Mouse (Mus musculus) midbrain, embryonic 12.5 days (tissue): ENCODE results near the gene Dqx1. TPM values are rescaled to one million over a fixed set of nuclear protein-coding genes. Genes with fewer than 3 reads are reported as not detected.

Experiments
- ATAC-seq: fragments of 200-750 bp; cut with Nextera tagmentation; 2 replicates; pipeline ENCODE4 v1.8.0; 2017; ENCODE audit warnings: low read depth, moderate TSS enrichment, moderate library complexity; ENCODE audit not compliant: low FRiP score
- H3K27ac ChIP-seq: fragments of 300-500 bp; sonication (generic); replicated peaks from 2 replicates; pipeline ENCODE4 v1.5.1; 2016; ENCODE audit warnings: mild to moderate bottlenecking
- H3K27me3 ChIP-seq: fragments of 300-500 bp; sonication (generic); 2 replicates; pipeline ENCODE4 v1.6.1; 2016; ENCODE audit warnings: mild to moderate bottlenecking
- H3K36me3 ChIP-seq: fragments of 300-500 bp; sonication (generic); 2 replicates; pipeline ENCODE4 v1.6.1; 2016
- H3K4me1 ChIP-seq: fragments of 300-500 bp; sonication (generic); 2 replicates; pipeline ENCODE4 v1.6.1; 2016
- H3K4me2 ChIP-seq: fragments of 300-500 bp; sonication (generic); replicated peaks from 2 replicates; pipeline ENCODE4 v1.6.1; 2016; ENCODE audit warnings: mild to moderate bottlenecking, moderate library complexity
- H3K4me3 ChIP-seq: fragments of 300-500 bp; sonication (generic); 2 replicates; pipeline ENCODE4 v1.5.1; 2016; ENCODE audit warnings: mild to moderate bottlenecking
- H3K9ac ChIP-seq: fragments of 300-500 bp; sonication (generic); replicated peaks from 2 replicates; pipeline ENCODE4 v1.6.1; 2016; ENCODE audit warnings: mild to moderate bottlenecking, moderate library complexity
- H3K9me3 ChIP-seq: fragments of 300-500 bp; sonication (generic); 2 replicates; pipeline ENCODE4 v1.6.1; 2016; ENCODE audit warnings: mild to moderate bottlenecking
- whole genome bisulfite sequencing: fragments of 180-500 bp; shearing (Covaris S2); methylation state at CpG from one replicate; pipeline ENCODE4 v1.1.7; 2016; 5-methylcytosine and 5-hydroxymethylcytosine counted together
- polyA plus RNA-seq: library from polyadenylated mRNA; unstranded; fragments of >200 nt; fragmentation: Nextera tagmentation; extraction: Ambion mirVana; gene quantifications from 2 replicates; pipeline ENCODE4 v1.2.1, GENCODE M21; 2016

The Dqx1 gene
- polyA plus RNA-seq, 1 experiment from 2014 or later = 1.1 TPM

DNA sequence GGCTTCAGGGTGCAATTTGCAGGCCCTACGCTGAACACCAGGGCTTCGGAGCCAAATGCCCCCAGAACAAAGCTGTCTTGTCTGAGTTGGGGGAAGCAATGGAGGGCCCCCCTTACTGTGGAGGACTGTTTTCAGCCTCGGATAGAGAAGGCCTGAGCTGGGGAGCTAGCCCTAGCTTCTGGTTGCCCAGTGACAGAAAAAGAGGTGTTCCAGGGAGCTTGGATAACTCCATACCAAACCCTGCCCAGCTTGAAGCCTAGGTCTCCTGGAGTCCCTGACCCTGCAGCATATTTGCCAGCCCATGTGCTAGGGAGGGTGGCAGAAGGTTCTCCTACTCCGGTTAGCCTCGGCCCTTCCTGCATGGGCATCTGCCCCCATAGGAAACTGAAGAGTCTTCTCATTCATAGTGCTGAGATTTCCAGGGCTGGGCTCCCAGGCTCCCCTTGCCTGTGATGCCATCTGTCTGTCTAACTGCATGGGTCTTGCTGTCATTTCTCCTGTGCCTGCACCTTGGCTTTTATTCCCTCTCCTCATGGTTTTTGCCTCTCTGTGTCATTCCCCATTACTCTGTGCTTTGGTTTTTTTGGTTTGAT is 23.1 kb upstream of the Dqx1 start:
- ATAC-seq = no peak
- peaks cover 33% of the 10 kb centered on the region for H3K4me1 ChIP-seq
- H3K27ac ChIP-seq = 0 out of 2 replicates have a peak overlapping the region, but pooled peaks have one; percentile 1
- H3K9me3 ChIP-seq = no peaks in the 10 kb centered on the region
- peaks cover 67% of the 10 kb centered on the region for H3K27me3 ChIP-seq
- no peak overlapping the region; the same call in 1 of the 2 replicates for H3K9ac ChIP-seq
- peak overlapping the region; percentile 56 for H3K4me3 ChIP-seq
- no peaks in the 10 kb centered on the region for H3K36me3 ChIP-seq
- 17% methylated on average over 5 of the region's 5 CpGs for WGBS
- peak overlapping the region; percentile 79 for H3K4me2 ChIP-seq

DNA sequence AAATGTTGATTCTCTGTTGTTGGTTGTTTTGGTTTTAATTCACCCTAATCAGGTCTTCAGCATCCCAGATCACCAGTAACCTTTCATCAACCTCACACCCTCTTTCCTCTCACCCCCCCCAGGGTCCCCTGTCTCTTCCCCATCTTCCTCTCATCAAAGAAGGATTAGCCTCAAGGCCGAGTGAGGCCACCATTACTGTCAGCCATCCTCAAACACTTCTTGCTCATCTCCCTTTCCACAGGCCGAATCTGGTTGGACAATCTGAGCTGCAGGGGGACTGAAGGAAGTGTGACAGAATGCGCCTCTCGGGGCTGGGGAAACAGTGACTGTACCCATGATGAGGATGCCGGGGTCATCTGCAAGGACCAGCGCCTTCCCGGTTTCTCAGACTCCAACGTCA is 20.5 kb upstream of the Dqx1 start:
- 77% methylated on average over 8 of the region's 8 CpGs for WGBS
- Histone ChIP-seq H3K27me3 (peaks cover 41% of the 10 kb centered on the region), H3K9me3 (no peaks in the 10 kb centered on the region), H3K4me1 (peaks cover 30% of the 10 kb centered on the region), H3K27ac (no peak overlapping the region), H3K4me2 (no peak overlapping the region), H3K9ac (no peak overlapping the region), H3K36me3 (no peaks in the 10 kb centered on the region), H3K4me3 (no peak overlapping the region)
- no peak for ATAC-seq

DNA sequence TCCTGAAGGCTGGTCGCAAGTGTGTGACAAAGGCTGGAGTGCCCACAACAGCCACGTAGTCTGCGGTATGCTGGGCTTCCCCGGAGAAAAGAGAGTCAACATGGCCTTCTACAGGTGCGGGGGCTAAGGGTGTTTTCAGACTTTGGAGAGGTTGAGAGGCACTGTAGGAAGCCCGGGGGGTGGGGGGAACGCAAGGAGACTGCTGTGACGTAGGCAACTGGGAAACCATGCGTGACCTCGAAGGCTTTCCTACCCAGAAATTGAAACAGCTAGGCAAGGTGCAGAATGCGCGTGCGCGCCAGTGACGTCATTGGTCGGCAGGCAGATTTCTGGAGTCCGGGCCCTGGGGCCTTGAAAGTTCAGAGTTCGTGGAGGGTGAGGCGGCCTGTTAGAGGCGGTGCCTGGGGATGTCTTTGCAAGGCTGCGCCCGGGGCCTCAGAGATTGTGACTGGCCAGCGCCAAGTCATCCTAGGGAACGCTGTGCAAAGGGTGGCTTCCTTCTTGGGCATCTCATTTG is 19.1 kb upstream of the Dqx1 start:
- ATAC-seq = peak; percentile 31; the same call in 1 of the 2 replicates
- Histone ChIP-seq H3K36me3 (no peaks in the 10 kb centered on the region), H3K4me2 (peak overlapping the region; percentile 59), H3K9me3 (no peaks in the 10 kb centered on the region), H3K27ac (no peak overlapping the region), H3K9ac (no peak overlapping the region; the same call in 1 of the 2 replicates), H3K4me1 (peaks cover 19% of the 10 kb centered on the region), H3K4me3 (peak overlapping the region; percentile 22), H3K27me3 (peaks cover 32% of the 10 kb centered on the region)
- WGBS = 7% methylated on average over 24 of the region's 24 CpGs

DNA sequence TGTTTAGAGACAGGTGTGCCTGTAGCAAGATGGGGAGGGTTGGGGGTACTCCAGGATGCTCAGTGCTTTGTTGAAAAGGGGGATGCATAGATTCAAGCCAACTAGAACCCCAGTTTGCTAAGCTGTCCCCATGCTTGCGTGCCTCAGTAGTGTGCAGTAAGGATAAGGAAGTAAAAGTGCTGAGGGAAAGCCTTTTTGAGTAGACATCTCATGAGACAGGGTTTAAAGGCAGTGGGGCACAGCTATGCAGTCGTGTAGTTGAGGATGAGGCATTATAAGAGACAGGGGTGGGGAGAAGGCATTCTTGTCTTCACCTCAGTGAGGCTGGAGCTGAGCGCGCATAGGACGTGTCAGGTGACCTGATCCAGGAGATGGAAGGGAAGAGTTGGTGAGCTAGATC is 17.0 kb upstream of the Dqx1 start:
- Histone ChIP-seq H3K4me3 (no peak overlapping the region), H3K4me2 (no peak overlapping the region), H3K36me3 (no peaks in the 10 kb centered on the region), H3K4me1 (peaks cover 8% of the 10 kb centered on the region), H3K27me3 (peaks cover 21% of the 10 kb centered on the region), H3K27ac (no peak overlapping the region), H3K9me3 (no peaks in the 10 kb centered on the region), H3K9ac (no peak overlapping the region)
- 79% methylated on average over 5 of the region's 5 CpGs for WGBS
- ATAC-seq = no peak

DNA sequence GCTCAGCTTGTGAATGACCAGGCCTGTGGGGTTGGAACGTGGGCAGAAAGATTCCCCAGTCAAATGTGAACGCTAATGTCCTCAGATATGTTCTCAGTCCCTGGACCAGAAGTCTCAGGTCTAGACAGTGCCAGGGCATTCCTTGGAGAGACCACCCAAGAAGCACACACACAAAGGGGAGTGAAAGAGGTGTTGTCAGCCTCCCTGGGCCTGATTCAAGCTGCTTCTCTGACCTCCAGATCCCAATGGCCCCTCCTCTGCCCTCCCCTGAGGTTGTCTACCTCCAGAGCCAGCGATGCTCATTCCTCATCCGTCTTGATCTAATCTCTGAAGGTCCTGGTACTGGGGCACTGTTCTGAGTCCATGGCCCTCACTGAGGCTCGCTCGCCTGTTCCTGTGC is 14.1 kb upstream of the Dqx1 start:
- Histone ChIP-seq H3K4me2 (no peak overlapping the region), H3K27me3 (no peaks in the 10 kb centered on the region), H3K4me3 (no peak overlapping the region), H3K9me3 (no peaks in the 10 kb centered on the region), H3K36me3 (no peaks in the 10 kb centered on the region), H3K9ac (no peak overlapping the region), H3K4me1 (peaks cover 4% of the 10 kb centered on the region), H3K27ac (no peak overlapping the region)
- no peak for ATAC-seq
- WGBS = 77% methylated on average over 6 of the region's 6 CpGs

DNA sequence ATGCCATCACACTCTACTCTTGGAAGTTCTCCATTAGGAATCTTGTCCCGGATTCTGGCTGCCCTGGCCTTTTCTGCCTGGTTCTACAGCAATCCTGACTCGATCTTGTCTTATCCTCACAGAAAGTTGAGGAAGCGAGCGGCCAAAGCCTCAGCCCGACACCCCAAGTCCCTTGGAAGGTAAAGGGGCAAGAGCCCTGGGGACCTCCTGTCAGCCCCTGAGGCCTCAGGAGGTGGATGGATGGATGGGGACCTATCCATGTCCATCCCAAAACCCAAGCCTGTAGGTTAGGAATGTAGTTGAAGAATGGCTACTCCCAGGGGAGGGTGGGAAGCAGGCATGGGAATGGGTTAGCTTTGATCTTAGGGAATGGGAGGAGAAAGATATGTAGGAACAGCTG is 13.7 kb upstream of the Dqx1 start:
- WGBS = 91% methylated on average over 5 of the region's 5 CpGs

DNA sequence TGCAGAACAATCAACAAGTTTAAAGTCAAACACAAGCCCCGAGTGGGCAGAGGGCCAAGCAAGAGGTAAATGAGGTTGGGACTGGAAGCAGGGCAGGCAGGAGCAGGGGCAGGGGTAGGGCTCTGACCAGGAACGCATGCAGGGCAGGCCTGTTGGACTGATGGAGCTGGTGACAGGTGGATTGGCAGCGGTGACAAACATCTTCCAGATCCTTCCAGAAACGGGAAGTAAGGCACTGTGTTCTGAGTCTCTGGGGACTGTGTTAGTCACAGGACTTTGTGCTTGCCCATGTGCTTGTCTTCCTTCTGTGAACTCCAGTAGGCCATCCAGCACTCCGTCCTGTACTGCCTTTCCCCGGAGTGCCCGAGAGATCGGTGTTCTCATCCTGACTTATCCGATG is 12.9 kb upstream of the Dqx1 start:
- Histone ChIP-seq H3K27ac (no peak overlapping the region), H3K9ac (no peak overlapping the region), H3K9me3 (no peaks in the 10 kb centered on the region), H3K4me1 (no peaks in the 10 kb centered on the region), H3K27me3 (no peaks in the 10 kb centered on the region), H3K4me2 (no peak overlapping the region), H3K36me3 (no peaks in the 10 kb centered on the region), H3K4me3 (no peak overlapping the region)
- 82% methylated on average over 9 of the region's 9 CpGs for WGBS
- no peak for ATAC-seq

More for the DNA sequence above, 13.7 kb upstream of the Dqx1 start:
- Histone ChIP-seq H3K27ac (no peak overlapping the region), H3K9me3 (no peaks in the 10 kb centered on the region), H3K4me3 (no peak overlapping the region), H3K27me3 (no peaks in the 10 kb centered on the region), H3K4me2 (no peak overlapping the region), H3K9ac (no peak overlapping the region), H3K36me3 (no peaks in the 10 kb centered on the region), H3K4me1 (no peaks in the 10 kb centered on the region)
- no peak for ATAC-seq

DNA sequence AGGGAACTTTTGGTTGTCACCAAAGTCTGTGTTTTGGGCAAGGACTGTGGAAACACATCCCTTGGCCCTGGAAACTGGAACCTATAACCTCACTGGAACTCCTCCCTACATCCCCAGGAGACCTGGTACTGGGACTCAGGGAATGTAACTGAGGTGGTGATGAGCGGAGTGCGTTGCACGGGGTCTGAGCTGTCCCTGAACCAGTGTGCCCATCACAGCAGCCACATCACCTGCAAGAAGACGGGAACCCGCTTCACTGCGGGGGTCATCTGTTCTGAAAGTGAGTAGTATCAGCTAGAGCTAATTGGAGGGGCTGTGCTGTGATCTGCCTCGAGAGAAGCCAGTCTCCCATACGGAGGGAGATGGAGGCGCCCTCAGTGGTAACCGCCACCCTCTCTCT is 8.3 kb upstream of the Dqx1 start:
- 77% methylated on average over 10 of the region's 10 CpGs for WGBS
- Histone ChIP-seq H3K36me3 (peaks cover 16% of the 10 kb centered on the region), H3K27ac (no peak overlapping the region), H3K4me2 (no peak overlapping the region), H3K27me3 (no peaks in the 10 kb centered on the region), H3K4me3 (no peak overlapping the region), H3K9ac (no peak overlapping the region), H3K4me1 (peaks cover 14% of the 10 kb centered on the region), H3K9me3 (no peaks in the 10 kb centered on the region)
- no peak for ATAC-seq

DNA sequence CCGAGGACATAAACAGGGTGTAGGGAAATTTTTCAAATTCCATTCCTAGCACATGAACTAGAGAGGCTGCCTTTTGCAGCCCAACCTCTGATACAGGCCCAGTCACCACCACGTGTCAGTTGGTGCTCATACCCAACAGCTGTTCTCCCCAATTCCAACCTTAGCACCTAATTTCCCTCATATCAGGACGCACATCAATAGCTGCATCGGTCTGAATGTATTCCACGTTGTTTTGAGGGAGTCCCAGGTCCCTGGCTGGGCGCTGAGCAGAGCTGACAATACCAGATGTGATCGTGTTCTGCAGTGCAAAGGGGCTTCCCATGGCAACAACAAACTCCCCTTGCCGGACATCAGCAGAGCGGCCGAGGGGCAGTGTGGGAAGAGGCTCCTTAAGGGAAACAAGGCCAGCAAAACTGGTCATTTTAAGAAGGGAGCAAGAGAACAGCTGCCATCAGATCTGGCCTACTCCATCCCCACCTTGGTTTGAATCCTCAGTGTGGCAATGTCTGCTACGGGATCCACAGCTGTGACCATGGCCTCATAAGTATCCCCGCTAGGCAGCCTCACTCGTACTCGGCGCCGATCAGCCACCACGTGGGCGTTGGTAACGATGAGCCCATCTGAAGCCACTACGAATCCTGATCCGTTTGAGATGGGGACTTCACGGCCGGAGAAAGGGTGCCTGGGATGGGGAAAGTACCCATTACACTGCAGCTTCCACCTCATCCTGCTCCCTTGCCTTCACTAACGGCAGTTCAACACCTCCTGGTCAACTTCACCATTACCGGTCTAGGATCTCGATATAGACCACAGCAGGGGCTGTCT is 4.3 kb upstream of the Dqx1 start:
- Histone ChIP-seq H3K27me3 (no peaks in the 10 kb centered on the region), H3K4me1 (peaks cover 26% of the 10 kb centered on the region), H3K36me3 (peaks cover 34% of the 10 kb centered on the region), H3K4me2 (peak overlapping the region; percentile 92), H3K27ac (peak overlapping the region; percentile 83), H3K9ac (peak overlapping the region; percentile 77), H3K9me3 (no peaks in the 10 kb centered on the region), H3K4me3 (peak overlapping the region; percentile 65)
- WGBS = 3% methylated on average over 26 of the region's 26 CpGs
- ATAC-seq = no peak

DNA sequence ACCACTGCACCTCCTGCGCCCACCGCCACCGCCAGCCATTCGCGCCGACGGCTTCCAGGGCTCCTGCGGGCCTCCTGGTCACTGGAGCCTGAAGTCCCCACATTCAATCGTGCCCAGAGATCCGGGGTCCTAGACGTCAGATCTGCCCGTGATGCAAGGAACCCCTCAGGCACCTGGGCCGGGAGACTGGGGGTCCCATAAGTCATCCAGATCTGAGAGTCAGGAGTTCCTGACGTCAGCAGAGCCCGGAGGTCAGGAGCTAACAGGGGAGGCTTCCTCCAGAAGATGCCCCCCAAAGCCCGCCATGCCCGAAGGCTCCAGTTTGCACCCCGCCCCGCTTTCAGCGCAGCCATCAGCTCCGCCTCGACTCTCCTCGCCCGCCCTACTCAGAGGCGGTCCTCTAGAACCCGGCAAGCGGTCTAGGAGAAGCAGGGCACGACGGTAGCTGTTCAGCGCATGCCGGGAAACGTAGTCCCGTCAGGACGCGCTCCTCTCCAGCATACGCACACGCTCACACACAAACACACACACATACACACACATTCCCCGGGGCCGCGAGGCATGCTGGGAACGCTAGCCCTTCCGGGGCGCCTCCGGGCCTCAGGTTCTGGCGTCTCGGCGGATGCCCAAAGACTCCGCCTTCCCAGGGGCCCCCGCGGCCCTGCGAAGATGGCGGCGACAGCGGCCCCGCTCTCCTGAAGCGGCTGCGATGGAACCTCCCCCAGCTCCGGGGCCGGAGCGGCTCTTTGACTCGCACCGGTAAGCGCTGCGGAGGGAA is 3.4 kb upstream of the Dqx1 start, which contains the start of gene Aup1:
Gene Aup1 (plus strand): TSS at position 448 of the 778 bp plus-strand sequence.
- Histone ChIP-seq H3K36me3 (peaks cover 34% of the 10 kb centered on the region), H3K4me3 (peak within 1 kb of the TSS; percentile 65), H3K4me2 (peak within 1 kb of the TSS; percentile 92), H3K9ac (peak within 1 kb of the TSS; percentile 77), H3K27ac (peak within 1 kb of the TSS; percentile 83), H3K27me3 (peaks cover 1% of the 10 kb centered on the region; the same call in 1 of the 2 replicates), H3K4me1 (peaks cover 26% of the 10 kb centered on the region), H3K9me3 (no peaks in the 10 kb centered on the region)
- peak; percentile 98 for ATAC-seq
- 1% methylated on average over 64 of the region's 64 CpGs for WGBS

DNA sequence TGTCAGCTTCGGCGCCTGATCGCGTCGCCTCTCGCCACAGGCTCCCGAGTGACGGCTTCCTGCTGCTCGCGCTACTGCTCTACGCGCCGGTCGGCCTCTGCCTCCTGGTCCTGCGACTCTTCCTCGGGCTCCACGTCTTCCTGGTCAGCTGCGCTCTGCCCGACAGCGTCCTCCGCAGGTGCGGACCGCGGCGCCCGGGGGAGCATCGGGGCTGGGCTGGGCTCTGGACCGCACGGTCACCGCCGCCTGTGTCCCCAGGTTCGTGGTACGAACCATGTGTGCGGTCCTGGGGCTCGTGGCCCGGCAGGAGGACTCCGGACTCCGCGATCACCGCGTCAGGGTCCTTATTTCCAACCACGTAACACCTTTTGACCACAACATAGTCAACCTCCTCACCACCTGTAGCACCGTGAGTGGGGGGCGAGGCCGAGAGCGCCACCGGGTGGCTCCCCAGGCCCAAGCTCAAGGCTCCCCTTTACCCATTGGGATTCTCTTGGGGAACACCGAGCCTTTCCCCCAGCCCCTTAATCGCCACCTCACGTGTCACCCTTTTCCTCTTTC is 2.7 kb upstream of the Dqx1 start, which contains the start of gene Htra2:
Gene Htra2 (minus strand): TSS at position 403 of the 561 bp plus-strand sequence.
- peak within 1 kb of the TSS; percentile 65 for H3K4me3 ChIP-seq
- no peak; the same call in 1 of the 2 replicates for ATAC-seq
- WGBS = under 1% methylated on average over 45 of the region's 50 CpGs
- H3K9me3 ChIP-seq = no peaks in the 10 kb centered on the region
- peak within 1 kb of the TSS; percentile 83 for H3K27ac ChIP-seq
- peaks cover 34% of the 10 kb centered on the region for H3K36me3 ChIP-seq
- H3K9ac ChIP-seq = peak within 1 kb of the TSS; percentile 77
- peak within 1 kb of the TSS; percentile 92 for H3K4me2 ChIP-seq
- peaks cover 26% of the 10 kb centered on the region for H3K4me1 ChIP-seq
- peaks cover 5% of the 10 kb centered on the region; the same call in 1 of the 2 replicates for H3K27me3 ChIP-seq
